Mouse (Mus musculus) kidney, adult 2 months (tissue): Measurements from ENCODE around the gene Zfp174.

Source experiments
- CTCF ChIP-seq: fragments of 200-500 bp; conservative IDR thresholded peaks from 2 replicates; pipeline ENCODE4 v1.5.1; 2011; ENCODE audit warnings: low read depth, mild to moderate bottlenecking, control low read depth, low read length, moderate library complexity, mixed read lengths; ENCODE audit not compliant: insufficient read depth, insufficient read length
- POLR2A ChIP-seq: fragments of 200-500 bp; IDR thresholded peaks from one replicate; pipeline ENCODE4 v1.6.1; 2011; ENCODE audit warnings: low read depth, low read length, control low read depth

GRCm38 (mm10) chr16:3854437-3855182 is 7.5 kb downstream of the Zfp174 start:
- TF ChIP-seq CTCF (no peak), POLR2A (no peak)
